Mouse (Mus musculus) urinary bladder, postnatal 14 days (tissue): ENCODE data around the gene Olfr474.
"Not testable (repeated sequence)": the region's sequence is repeated elsewhere in the genome, so short reads cannot be mapped to it uniquely, and the experiment has no call there.

Experiments
- DNase-seq: peaks from one replicate; pipeline ENCODE4 v3.0.0; 2021; ENCODE audit warnings: low spot score

Gene Olfr474

DNA sequence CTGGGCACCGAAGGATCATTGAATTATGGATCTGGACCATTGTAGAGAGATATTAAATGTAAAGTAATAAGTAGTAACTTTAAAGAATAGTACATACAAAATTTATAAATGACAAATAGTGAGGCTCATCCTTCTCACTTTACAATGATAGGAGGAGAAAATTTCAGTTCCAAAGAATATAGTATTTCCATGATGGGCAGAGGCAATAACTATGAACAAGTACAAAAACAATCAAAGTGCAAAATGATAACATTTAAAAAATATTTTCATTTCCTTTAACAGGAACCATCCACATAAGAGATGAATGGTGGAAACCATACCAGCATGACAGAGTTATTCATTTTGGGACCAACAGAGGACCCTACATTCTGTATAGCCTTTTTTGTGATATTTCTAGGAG, at the start of gene Olfr474:
Olfr474 (plus strand) TSS at position 301 of the 400 bp plus-strand sequence.
- DNase-seq: no peak

- DNase-seq: no peak
Observed at GRCm38 (mm10) chr7:107930146-107930545, 24.3 kb upstream of the Olfr474 start, which contains the start of gene Olfr473. Olfr473 (plus strand) TSS chr7:107930446.

GRCm38 (mm10) chr7:107952539-107952938, 1.9 kb upstream of the Olfr474 start:
- DNase-seq: not testable (repeated sequence)

DNA sequence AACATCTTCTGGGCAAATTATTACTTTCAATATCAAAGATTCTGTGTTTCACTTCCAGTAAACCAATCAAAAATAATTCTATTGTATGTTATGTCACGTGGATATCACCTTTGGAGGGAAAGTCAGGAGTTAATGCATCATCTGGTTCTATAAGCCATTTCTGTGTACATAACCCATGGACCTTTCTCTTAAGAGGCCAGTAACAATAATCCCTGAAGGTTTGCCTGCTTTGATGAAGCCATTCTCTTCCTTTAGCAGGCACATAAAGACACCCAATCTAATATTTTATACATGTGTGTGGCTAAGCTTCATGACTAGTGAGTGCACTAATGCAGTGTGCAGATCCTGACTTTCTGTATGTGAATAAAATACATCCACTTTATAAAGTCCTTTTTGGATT, 10.1 kb downstream of the Olfr474 start, which contains the start of gene Olfr476:
Olfr476 (plus strand) TSS at position 301 of the 400 bp plus-strand sequence.
- DNase-seq: no peak

- DNase-seq: no peak
Observed at GRCm38 (mm10) chr7:107986393-107986792, 31.9 kb downstream of the Olfr474 start, which contains the start of gene Olfr477. Olfr477 (plus strand) TSS chr7:107986693.
